Comparison of ENCODE assay signal across 12 mouse cellular contexts in the genomic region with DNA sequence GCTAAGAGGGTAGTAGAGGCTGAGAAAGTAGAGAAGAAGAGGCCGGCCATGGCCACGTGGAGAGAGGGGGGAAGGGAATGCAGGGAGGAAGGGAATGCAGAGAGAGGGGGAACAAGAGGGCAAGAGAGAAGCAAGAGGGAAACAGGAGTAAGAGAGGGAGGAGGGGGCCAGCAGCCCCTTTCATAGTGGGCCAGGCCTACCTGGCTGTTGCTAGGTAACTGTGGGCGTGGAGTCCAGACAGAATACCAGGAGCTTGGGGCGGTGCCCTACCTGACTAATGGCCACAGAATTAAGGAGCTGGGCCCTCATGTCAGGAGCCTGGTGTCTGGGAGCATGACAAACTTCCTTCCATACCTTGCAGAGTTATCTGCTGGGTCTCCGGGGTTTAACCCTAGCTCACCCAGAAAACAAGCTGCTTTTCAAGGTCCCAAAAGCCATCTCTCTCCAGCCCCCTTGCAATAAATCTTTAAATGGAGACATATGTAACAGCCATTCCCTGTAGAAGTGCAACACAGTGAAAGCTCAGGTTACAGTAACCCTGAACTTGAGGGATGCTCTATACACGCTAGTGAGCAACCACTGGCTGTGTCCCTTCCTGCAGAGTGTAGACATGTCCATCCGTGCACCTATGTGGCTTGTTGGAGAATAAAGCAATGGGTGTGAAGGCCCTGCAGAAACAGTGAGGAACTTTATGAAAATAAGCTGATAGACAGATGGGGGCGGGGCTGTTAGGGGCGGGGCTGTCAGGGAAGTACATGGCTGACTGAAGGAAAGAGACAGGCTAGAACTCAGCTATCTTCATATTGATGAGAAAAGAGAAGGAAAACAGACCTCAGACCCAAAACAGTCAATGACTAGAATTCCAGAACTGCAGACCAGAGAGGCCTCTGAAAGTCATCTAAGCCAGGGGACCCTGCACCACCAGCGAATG. TPM values are rescaled to one million over a fixed set of nuclear protein-coding genes. Genes with fewer than 3 reads are reported as not detected.
DNase-seq lines count a peak whose midpoint lies in the region; ATAC-seq and TF ChIP-seq lines count a peak whose summit lies in the region.
"Had no signal": no experiment of that assay in that cellular context is flagged by ENCODE, and none has a peak within 500 bp of the region (broad histone marks: within the 10 kb centered on the region; RNA-seq: fewer than 3 reads in every experiment).

No protein-coding gene starts in this region.

- H3K9ac ChIP-seq in hindbrain, embryonic 11.5 days (ENCODE audit: low read depth, low read length), result no peak overlapping the region
- H3K9ac ChIP-seq in hindbrain, postnatal 0 days (replicated peaks; ENCODE audit: low read length), result no peak overlapping the region
- H3K9ac ChIP-seq in liver, embryonic 16.5 days (ENCODE audit: low read depth, low read length), result no peak overlapping the region
- H3K9ac ChIP-seq: forebrain, embryonic 15.5 days; neural tube, embryonic 12.5 days had no signal

- no peaks in the 10 kb centered on the region for H3K27me3 ChIP-seq in hindbrain, embryonic 11.5 days (ENCODE audit: control insufficient read depth, insufficient read depth, low read length)
- H3K27me3 ChIP-seq in hindbrain, postnatal 0 days (ENCODE audit: insufficient read depth, low read length), result no peaks in the 10 kb centered on the region
- no peaks in the 10 kb centered on the region for H3K27me3 ChIP-seq in E14TG2a.4 (ENCODE audit: insufficient read depth, low read length)
- H3K27me3 ChIP-seq in embryonic facial prominence, embryonic 10.5 days (replicated peaks; ENCODE audit: low read depth, poor library complexity, severe bottlenecking), result no peaks in the 10 kb centered on the region
- no peaks in the 10 kb centered on the region for H3K27me3 ChIP-seq in liver, embryonic 16.5 days (ENCODE audit: control insufficient read depth, insufficient read depth, low read depth, low read length)
- H3K27me3 ChIP-seq: forebrain, embryonic 15.5 days; neural tube, embryonic 12.5 days; Patski had no signal

- 44% methylated on average over 10 of the region's 10 CpGs for WGBS in hindbrain, embryonic 11.5 days
- 56% methylated on average over 10 of the region's 10 CpGs for WGBS in hindbrain, postnatal 0 days
- WGBS in embryonic facial prominence, embryonic 10.5 days, result 42% methylated on average over 10 of the region's 10 CpGs
- 44% methylated on average over 10 of the region's 10 CpGs for WGBS in liver, embryonic 16.5 days (ENCODE audit: insufficient replicate concordance)

- DNase-seq in hindbrain, embryonic 11.5 days (ENCODE audit: low spot score), result peak; percentile 12
- no peak for DNase-seq in hindbrain, postnatal 0 days (ENCODE audit: low spot score)
- DNase-seq in embryonic facial prominence, embryonic 10.5 days (ENCODE audit: low spot score), result peak; percentile 58
- no peak for DNase-seq in left cerebral cortex, adult 18-20 months (ENCODE audit: low spot score in 2 of 2)
- no peak for DNase-seq in left cerebral cortex, adult 11 months (ENCODE audit: low spot score)
- no peak for DNase-seq in thymus, postnatal 14 days

- no peaks in the 10 kb centered on the region for H3K36me3 ChIP-seq in hindbrain, embryonic 11.5 days (ENCODE audit: control insufficient read depth, insufficient read depth, low read length)
- no peaks in the 10 kb centered on the region for H3K36me3 ChIP-seq in hindbrain, postnatal 0 days (ENCODE audit: insufficient read depth, low read length)
- H3K36me3 ChIP-seq in E14TG2a.4 (ENCODE audit: insufficient read depth, low read length), result no peaks in the 10 kb centered on the region
- peaks cover 14% of the 10 kb centered on the region for H3K36me3 ChIP-seq in embryonic facial prominence, embryonic 10.5 days (replicated peaks)
- H3K36me3 ChIP-seq in liver, embryonic 16.5 days (ENCODE audit: control insufficient read depth, insufficient read depth), result no peaks in the 10 kb centered on the region
- H3K36me3 ChIP-seq: forebrain, embryonic 15.5 days; neural tube, embryonic 12.5 days had no signal

- TF ChIP-seq CTCF in hindbrain, postnatal 0 days (IDR thresholded peaks at IDR 0.05; ENCODE audit: low read depth), result no peak
- TF ChIP-seq CTCF in E14TG2a.4 (conservative IDR thresholded peaks at IDR 0.05; ENCODE audit: low read length), result no peak

- peaks cover 2% of the 10 kb centered on the region; the same call in 1 of the 2 replicates for H3K4me1 ChIP-seq in hindbrain, embryonic 11.5 days (replicated peaks; ENCODE audit: control insufficient read depth, insufficient read depth, low read length)
- H3K4me1 ChIP-seq in hindbrain, postnatal 0 days (ENCODE audit: insufficient read depth, low read length), result no peaks in the 10 kb centered on the region
- H3K4me1 ChIP-seq in E14TG2a.4 (replicated peaks; ENCODE audit: low read depth, low read length), result peaks cover 37% of the 10 kb centered on the region
- peaks cover 40% of the 10 kb centered on the region for H3K4me1 ChIP-seq in embryonic facial prominence, embryonic 10.5 days
- peaks cover 27% of the 10 kb centered on the region for H3K4me1 ChIP-seq in liver, embryonic 16.5 days (ENCODE audit: control insufficient read depth, low read depth, low read length)

- no peak for ATAC-seq in hindbrain, embryonic 11.5 days (ENCODE audit: low FRiP score)
- no peak for ATAC-seq in hindbrain, postnatal 0 days
- 0 out of 2 replicates have a peak, but pooled peaks have one; percentile 7 for ATAC-seq in liver, embryonic 16.5 days (ENCODE audit: low read depth)
- ATAC-seq: forebrain, embryonic 15.5 days; hindbrain, embryonic 16.5 days; Patski had no signal

- H3K9me3 ChIP-seq in hindbrain, embryonic 11.5 days (ENCODE audit: control insufficient read depth, low read length), result no peaks in the 10 kb centered on the region
- no peaks in the 10 kb centered on the region for H3K9me3 ChIP-seq in hindbrain, postnatal 0 days (ENCODE audit: low read length)
- H3K9me3 ChIP-seq in E14TG2a.4 (ENCODE audit: low read length), result peaks cover 12% of the 10 kb centered on the region
- peaks cover 3% of the 10 kb centered on the region; the same call in 1 of the 2 replicates for H3K9me3 ChIP-seq in embryonic facial prominence, embryonic 10.5 days
- H3K9me3 ChIP-seq in liver, embryonic 16.5 days (replicated peaks; ENCODE audit: control insufficient read depth, low read length), result peaks cover 2% of the 10 kb centered on the region
- H3K9me3 ChIP-seq: forebrain, embryonic 15.5 days; neural tube, embryonic 12.5 days had no signal

- H3K27ac ChIP-seq in hindbrain, embryonic 11.5 days (ENCODE audit: low read depth, low read length), result no peak overlapping the region
- no peak overlapping the region for H3K27ac ChIP-seq in hindbrain, postnatal 0 days
- peak overlapping the region; percentile 86 for H3K27ac ChIP-seq in embryonic facial prominence, embryonic 10.5 days (replicated peaks)
- H3K27ac ChIP-seq in liver, embryonic 16.5 days (ENCODE audit: low read length), result no peak overlapping the region
- H3K27ac ChIP-seq: forebrain, embryonic 15.5 days; neural tube, embryonic 12.5 days had no signal

- no peak overlapping the region for H3K4me2 ChIP-seq in hindbrain, embryonic 11.5 days (replicated peaks; ENCODE audit: low read depth, low read length)
- no peak overlapping the region for H3K4me2 ChIP-seq in hindbrain, postnatal 0 days (ENCODE audit: low read depth, low read length)
- no peak overlapping the region for H3K4me2 ChIP-seq in liver, embryonic 16.5 days (ENCODE audit: low read depth, low read length)
- H3K4me2 ChIP-seq: forebrain, embryonic 15.5 days; neural tube, embryonic 12.5 days had no signal

- no peak overlapping the region for H3K4me3 ChIP-seq in hindbrain, embryonic 11.5 days (ENCODE audit: low read depth, low read length)
- H3K4me3 ChIP-seq in hindbrain, postnatal 0 days (ENCODE audit: low read length), result no peak overlapping the region
- H3K4me3 ChIP-seq in E14TG2a.4 (replicated peaks; ENCODE audit: low read length), result peak overlapping the region; percentile 71
- peak overlapping the region; percentile 23; the same call in 1 of the 2 replicates for H3K4me3 ChIP-seq in embryonic facial prominence, embryonic 10.5 days
- no peak overlapping the region for H3K4me3 ChIP-seq in liver, embryonic 16.5 days (ENCODE audit: low read depth, low read length)
- H3K4me3 ChIP-seq: forebrain, embryonic 15.5 days; neural tube, embryonic 12.5 days had no signal

RNA-seq across cellular contexts. Expression of a gene that starts 12.7 kb away (rescaled TPM):
- polyA plus RNA-seq in hindbrain, embryonic 11.5 days (2014; fragmentation: Nextera tagmentation; extraction: Ambion mirVana), result 11.7 and 13.1 TPM in 2 replicates
- 17.9 and 36.7 TPM in 2 replicates for total RNA-seq in hindbrain, postnatal 0 days (2014; rRNA removed)
- 16.5 and 17.1 TPM in 2 replicates for polyA plus RNA-seq in hindbrain, postnatal 0 days (2015; fragmentation: Nextera tagmentation; extraction: Ambion mirVana)
- 11.0 and 12.1 TPM in 2 replicates for polyA plus RNA-seq in embryonic facial prominence, embryonic 10.5 days (2016; fragmentation: Nextera tagmentation; extraction: Ambion mirVana)
- 7.6 and 8.2 TPM in 2 replicates for polyA plus RNA-seq in liver, embryonic 16.5 days (2015; fragmentation: Nextera tagmentation; extraction: Ambion mirVana)
- total RNA-seq in left cerebral cortex, adult 18-20 months (2021), result 10 to 100 TPM; 51.7 to 56.8 TPM

RNA-seq across cellular contexts. Expression of a gene that starts 54.2 kb away (rescaled TPM):
- 9.4 and 11.2 TPM in 2 replicates for polyA plus RNA-seq in hindbrain, embryonic 11.5 days (2014; fragmentation: Nextera tagmentation; extraction: Ambion mirVana)
- 37.8 TPM in 2 replicates for total RNA-seq in hindbrain, postnatal 0 days (2014; rRNA removed)
- 28.3 and 29.9 TPM in 2 replicates for polyA plus RNA-seq in hindbrain, postnatal 0 days (2015; fragmentation: Nextera tagmentation; extraction: Ambion mirVana)
- polyA plus RNA-seq in embryonic facial prominence, embryonic 10.5 days (2016; fragmentation: Nextera tagmentation; extraction: Ambion mirVana), result 16.4 and 16.6 TPM in 2 replicates
- 168 and 194 TPM in 2 replicates for polyA plus RNA-seq in liver, embryonic 16.5 days (2015; fragmentation: Nextera tagmentation; extraction: Ambion mirVana)
- 10 to 100 TPM; 57.5 to 63.0 TPM for total RNA-seq in left cerebral cortex, adult 18-20 months (2021)

Comparison
In these comparisons a context has a peak if more than half of its experiments do, and no peak if none do; other contexts are left out.
1. DNase-seq: peak in hindbrain, embryonic 11.5 days (single experiment) and embryonic facial prominence, embryonic 10.5 days (single experiment); none in hindbrain, postnatal 0 days (single experiment), left cerebral cortex, adult 18-20 months (0 of 2), left cerebral cortex, adult 11 months (single experiment) and thymus, postnatal 14 days (single experiment).
2. H3K4me3 ChIP-seq: peak in E14TG2a.4 (single experiment) and embryonic facial prominence, embryonic 10.5 days (single experiment); none in hindbrain, embryonic 11.5 days (single experiment), hindbrain, postnatal 0 days (single experiment) and liver, embryonic 16.5 days (single experiment).